Mouse (Mus musculus) liver, embryonic 14.5 days (tissue): Measurements from ENCODE around the gene Slc38a8.

Source experiments
- CTCF ChIP-seq: IDR thresholded peaks from 2 replicates; pipeline ENCODE4 v1.5.1; 2016; ENCODE audit warnings: antibody characterized with exemption, low read depth, control low read depth
- EP300 ChIP-seq: IDR thresholded peaks from 2 replicates; pipeline ENCODE4 v1.6.1; 2016; ENCODE audit warnings: antibody characterized with exemption, low read depth

GRCm38 (mm10) chr8:119528762-119529161 lies 27.3 kb upstream of the Slc38a8 start:
- TF ChIP-seq EP300, result no peak
- no peak for TF ChIP-seq CTCF
